Mouse (Mus musculus): Measurements from ENCODE around the gene Cers6. TPM values are rescaled to one million over a fixed set of nuclear protein-coding genes. Genes with fewer than 3 reads are reported as not detected.
A peak's percentile ranks its signal among the peaks of the same experiment; 100 is the strongest.

Gene Cers6
- polyA plus RNA-seq, 1 experiment from 2014 or later = 13.8 TPM

DNA sequence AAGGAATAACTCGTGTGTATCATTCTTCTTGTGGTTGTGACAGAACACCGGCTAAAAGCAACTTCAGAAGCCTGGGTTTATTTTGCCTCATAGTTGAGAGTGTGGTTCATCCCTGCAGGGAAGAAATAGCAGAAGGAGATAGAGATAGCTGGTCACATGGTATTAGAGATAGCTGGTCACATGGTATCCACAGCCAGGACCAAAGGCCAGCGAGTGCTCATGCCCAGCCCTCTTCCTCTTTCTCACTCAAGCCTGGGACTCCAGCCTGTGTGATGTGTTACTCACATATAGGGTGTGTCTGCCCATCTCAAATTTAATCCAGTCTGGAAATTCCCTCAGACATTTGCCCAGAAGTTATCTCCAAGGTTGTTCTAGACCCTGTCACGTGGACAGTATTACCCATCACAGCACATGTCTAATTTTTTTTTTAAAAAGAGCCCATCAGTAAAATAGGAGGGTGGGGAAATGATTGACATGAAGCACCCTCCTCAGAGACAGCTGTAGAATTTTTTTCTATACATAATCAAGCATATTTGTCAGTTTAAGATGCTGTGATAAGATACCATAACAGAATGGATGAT is 17.9 kb downstream of the Cers6 start:
- no peak for DNase-seq (ENCODE audit: low spot score)

DNA sequence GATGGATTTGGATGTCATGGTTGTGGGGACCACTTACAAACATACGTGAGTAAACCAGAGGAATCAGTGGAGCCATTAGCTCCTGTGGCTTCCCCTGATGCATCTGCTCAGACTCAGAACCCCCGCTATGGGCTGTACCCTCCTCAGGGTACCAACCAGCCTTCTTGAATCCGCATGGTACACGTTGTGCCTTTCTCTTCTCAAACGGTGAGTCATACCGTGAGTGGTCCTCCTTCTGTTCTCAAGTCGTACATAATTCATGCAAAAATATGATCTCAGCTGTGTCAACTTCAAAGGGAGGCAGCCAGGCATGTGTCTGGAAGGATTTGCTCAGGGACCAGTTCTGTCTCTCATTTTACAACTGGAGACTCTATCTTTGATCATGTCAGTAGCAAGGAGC is 23.3 kb downstream of the Cers6 start:
- no peak for DNase-seq (ENCODE audit: low spot score)

DNA sequence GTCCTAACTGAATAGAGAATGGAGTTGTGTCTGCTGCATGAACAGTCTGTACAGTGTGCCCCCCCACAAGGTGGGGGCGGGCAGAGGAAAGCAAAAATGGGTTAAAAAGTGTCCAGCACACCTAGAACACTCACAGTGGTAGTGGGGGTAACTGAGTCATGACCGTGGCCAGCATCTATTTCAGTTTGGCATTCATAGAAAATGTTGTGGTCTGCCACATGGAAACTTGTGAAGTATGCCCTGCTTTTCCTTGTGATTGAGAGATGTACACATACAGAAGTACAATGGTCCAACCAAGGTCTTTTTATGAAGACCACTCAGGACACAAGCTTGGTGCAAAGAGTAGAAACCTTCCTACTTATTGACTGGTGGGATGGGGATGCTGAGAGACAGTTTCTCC is 24.0 kb downstream of the Cers6 start:
- DNase-seq (ENCODE audit: low spot score) = no peak

DNA sequence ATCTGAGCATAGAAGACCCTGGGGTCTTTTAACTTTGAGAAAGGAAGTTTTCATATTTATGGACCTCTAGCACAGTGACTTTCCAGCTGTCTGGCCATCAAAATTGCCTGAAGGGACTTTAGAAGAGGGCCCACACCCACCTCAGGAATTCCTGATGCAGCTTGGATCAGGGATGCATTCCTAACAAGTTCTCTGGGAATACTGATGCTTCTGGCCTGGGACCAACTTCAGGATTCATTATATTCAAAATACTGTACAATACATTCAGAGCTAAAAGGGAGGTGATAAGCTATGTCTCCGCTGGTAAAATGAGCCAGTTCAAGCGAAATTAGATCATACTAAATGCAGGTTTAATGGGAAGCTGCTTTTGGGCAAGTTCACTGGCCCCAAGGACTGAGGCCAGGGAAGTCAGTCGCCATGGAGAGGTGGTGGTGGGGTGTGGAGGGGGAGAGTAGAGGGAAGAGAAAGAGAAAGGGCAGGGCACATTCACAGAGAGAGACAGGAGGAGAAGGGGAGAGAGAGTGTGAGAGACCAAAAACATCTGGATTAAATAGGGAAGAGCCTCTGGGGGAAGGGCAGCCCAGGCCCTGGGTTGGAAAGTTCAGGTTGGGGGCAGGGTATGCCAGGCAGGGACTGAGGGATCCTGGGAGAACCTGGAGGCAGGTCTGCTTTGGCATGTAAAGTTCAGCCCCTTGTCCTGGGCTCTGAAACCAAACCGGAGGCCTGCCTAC is 24.7 kb downstream of the Cers6 start:
- no peak for DNase-seq (ENCODE audit: low spot score)

DNA sequence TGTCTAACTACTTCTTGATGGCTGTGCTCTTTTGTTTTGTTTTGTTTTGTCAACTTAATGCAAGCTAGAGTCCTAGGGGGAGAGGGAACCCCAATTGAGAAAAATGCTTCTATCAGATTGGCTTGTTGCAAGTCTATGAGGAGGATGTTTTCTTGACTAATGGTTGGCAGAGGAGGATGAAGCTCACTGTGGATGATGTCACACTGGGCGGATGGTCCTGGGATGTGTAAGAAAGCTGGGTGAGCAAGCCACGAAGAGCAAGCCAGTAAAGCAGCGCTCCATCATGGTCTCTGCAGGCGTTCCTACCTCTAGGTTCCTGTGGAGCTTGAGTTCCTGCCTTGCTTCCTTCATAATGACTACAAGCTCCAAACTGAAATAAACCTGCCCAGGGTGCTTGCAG is 25.4 kb downstream of the Cers6 start:
- DNase-seq (ENCODE audit: low spot score) = no peak

DNA sequence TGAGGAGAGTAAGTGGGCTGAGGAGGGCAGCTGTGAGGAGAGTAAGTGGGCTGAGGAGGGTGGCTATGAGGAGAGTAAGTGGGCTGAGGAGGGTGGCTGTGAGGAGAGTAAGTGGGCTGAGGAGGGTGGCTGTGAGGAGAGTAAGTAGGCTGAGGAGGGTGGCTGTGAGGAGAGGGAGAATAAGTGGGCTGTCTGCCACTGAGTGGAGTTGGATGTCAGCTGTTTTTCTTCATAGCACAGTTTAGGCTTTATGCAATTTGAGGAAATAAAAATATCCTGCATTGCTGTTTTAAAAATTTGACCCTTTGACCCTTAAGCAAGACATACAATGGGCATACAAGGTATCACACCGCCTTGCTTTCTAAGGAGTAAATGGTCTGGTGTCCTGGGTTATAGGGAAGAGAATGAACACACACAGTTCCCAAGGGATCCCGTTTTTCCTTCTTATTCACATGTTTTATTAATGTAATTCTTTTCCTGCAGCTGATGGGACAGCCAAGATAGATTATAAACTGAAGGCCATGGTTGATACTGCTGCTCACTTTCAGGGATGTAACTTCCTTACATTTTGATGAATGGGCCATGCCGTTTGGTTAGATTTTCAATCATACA is 27.0 kb downstream of the Cers6 start:
- DNase-seq (ENCODE audit: low spot score) = no peak

DNA sequence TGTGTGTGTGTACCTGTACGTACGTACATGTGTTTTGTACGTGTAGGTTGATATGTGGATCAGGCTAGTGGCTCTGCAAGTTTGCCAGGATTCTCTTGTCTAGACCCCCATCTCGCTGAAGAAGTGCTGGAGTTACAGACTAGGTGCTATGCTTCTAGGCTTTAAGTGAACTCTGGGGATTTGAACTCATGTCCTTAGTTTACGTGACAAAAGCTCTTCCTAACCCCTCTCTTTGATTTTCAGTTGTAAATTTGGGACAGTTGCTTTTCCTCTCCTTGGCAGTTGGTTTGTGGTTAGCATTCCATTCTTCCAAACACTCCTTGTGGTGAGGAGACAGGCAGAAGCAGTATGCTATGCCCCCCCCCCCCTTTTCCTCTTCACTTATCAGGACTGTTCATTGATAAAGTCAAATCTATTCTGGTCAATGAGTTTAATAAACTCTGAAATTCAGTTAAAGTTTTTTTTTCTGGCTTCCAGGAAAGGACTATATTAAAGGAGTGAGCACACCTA is 28.5 kb downstream of the Cers6 start:
- no peak for DNase-seq (ENCODE audit: low spot score)

DNA sequence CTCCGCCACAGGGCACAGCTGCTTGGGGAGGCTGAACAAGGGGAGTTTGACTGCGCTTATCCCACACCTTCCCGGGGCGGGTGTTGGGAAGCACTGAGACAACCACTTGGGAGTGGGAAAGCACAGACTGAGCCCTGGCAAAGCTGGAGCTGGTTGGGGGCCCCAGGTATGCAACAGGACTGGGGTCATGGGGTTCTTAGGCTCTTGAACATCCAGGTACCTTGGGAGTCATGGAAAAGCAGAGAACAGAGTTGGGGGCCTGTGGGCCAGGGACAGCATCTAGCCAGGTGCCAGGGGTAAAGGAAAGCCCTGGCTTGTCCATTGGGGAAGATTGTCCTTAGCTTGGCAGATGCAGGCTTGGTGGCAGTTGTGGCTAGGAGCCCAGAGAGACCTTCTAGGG is 31.2 kb downstream of the Cers6 start:
- no peak for DNase-seq (ENCODE audit: low spot score)

DNA sequence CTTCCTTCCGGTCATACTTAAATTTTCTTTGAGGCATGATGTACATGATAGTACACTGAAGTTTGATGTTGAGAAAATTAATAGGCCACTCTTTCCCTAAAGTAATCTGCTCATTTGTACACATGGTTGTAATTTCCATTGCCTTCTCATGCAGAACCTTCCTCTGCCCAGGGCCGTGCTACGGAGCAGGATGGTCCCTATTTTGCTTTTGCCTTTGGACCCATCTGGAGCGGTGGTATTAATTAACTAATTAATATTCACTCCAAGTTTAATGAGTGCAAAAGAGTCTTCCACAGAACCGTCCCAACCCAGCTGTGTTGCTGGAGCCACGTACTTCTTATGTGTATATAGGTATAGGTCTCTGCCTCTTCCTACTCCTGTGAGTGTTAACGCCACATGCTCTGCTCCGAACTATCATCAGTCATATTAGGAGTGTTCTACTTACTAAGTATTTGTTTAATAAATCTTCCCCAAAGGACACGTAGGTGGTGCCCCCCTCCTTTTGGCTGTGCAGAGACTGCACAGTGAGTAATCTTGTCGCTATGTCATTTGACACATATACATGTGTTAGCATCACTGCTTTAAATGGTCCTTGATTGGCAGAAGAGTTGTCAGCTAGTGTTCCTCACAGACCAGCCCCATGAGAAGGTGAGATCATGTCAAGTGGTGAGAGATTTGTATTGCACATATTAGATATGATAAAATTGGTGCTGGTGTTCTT is 34.0 kb downstream of the Cers6 start:
- no peak for DNase-seq (ENCODE audit: low spot score)

DNA sequence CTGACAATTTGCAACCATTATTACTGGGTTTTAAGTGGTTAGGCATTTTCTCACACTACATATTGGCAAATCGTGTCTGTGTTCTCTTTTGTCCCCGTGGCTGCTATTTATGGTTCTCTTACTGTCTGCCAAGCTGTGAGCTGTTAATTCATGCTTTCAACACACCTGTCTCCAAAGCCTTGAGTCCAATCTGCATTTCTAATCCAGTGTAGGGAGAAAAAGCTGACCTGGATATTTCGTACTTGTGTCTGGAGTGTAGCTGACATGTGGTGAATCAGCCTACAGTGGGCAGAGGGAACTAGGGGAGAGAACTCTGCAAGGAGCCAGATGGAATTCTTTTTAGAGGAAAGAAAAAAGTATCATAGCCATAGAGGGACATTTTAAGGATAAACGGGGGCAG is 35.0 kb downstream of the Cers6 start:
- no peak for DNase-seq (ENCODE audit: low spot score)

DNA sequence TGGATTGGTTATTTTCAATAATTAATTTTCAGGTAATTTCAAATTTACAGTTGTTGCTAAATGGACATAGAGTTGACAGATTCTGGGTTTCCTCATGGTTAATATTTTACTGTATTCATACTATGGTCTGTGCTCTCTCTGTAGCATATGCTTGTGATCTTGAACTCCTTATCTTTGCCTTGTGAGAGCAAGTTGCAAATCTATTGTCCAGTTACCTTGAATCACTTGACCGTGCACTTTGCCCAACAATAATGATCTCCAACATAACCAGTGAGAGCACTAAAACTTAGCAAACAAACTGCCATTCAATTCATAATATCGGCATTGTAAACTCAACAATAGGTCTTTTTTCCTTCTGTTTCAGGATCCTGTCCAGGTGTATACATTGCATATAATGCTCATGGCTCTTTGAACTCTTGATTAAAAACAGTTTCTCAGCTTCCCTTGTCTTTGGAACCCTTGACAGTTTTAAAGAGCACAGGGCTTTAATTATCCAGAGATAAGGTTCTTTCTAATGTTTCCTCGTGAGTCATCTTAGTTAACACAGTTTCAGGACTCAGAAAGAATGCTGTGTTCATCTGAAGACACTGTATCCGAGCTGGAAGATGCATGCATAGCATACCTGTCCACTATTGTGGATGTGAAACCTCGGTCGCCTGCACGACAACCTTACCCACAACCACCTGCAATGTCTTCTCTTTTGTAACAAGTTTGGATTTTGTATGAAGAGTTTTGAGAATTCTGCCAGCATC is 38.7 kb downstream of the Cers6 start:
- no peak for DNase-seq (ENCODE audit: low spot score)

DNA sequence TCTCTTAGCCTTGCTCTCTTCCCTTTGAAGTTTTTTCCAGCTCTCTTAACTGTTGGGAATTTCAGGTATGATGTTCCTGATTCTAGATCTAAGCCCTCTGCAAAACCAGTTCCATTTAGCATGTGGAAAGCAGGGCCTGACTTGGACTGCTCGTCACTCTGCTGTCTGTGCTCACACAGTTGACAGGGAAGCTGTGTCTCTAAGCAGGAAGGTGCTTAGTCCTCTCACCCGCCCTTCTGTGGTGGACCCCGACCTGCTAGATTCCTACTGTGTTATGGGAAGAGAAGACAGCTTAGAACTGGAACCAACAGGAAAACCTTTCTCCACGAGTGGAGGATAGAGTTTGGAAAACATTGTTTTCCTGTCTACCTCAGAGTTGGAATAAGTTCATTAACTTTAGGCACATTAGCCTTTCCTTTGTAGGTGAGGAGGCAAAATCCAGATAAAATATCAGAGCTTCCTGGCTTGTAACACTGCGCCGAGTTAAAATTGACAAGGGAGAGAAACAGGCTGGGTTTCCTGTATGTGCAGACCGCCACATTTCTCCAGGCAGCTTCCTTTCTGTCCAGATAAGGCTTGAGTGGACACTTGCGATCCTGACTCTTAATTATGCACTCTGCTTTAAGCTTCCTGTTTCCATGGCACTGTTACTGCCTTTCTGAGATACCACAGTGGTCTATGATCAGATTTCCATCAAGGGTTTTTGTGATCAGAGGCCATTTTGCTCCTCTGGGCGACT is 39.6 kb downstream of the Cers6 start:
- no peak for DNase-seq (ENCODE audit: low spot score)

DNA sequence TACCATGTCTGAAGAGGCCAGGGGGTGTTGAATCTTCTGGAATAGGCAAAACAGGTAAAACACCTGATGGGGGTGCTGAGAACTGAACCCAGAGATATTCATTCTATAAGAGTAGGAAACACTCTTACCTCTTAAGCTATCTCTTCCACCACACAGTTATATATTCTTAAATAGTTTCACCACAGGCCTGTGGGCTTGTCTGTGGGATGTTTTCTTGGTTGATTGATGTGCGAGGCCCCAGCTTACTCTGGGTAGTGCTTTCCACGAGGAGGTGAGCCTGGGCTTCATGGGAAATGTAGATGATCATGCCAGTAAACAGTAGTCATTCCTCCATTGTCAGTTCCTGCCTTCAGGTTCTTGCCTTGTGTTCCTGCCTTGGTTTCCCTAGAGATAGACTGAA is 40.5 kb downstream of the Cers6 start:
- no peak for DNase-seq (ENCODE audit: low spot score)

DNA sequence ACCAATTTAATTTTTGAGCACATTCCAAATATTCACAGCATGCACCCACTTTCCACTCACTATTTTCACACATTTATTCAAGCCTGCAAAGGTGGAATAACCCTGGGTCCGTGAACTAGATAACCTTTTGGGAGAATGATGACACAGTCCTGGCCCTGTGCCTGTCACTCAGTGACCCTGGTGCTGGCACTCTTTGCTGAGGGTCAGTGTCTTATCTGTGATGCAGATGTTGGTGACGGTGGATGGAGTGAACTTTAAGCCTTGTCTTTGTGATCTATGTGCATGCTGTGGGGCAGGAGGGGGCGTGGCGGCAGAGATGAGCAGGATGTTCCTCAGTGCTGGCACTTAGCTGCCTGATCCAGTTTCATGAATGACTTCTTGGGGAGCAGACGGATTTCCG is 41.3 kb downstream of the Cers6 start:
- DNase-seq (ENCODE audit: low spot score) = no peak

DNA sequence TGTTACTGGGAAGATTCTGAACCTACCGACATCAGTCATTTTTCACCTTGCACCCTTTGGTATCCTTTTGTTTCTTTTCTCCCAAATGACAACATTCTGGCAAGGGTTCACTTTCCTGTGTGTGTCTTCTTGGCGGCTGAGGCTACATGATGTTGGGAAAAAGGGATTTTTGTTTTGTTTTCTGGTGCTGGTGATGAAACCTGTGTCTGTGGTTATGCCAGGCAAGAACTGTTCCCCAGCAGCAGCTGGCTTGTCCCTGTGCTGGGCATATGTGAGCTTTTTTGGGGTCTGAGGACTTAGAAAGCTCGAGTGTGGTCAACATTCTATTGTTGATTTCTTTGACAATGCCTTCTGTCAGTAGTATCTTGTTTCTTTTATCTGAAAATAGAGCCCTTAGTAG is 45.7 kb downstream of the Cers6 start:
- peak; percentile 22 for DNase-seq (ENCODE audit: low spot score)

DNA sequence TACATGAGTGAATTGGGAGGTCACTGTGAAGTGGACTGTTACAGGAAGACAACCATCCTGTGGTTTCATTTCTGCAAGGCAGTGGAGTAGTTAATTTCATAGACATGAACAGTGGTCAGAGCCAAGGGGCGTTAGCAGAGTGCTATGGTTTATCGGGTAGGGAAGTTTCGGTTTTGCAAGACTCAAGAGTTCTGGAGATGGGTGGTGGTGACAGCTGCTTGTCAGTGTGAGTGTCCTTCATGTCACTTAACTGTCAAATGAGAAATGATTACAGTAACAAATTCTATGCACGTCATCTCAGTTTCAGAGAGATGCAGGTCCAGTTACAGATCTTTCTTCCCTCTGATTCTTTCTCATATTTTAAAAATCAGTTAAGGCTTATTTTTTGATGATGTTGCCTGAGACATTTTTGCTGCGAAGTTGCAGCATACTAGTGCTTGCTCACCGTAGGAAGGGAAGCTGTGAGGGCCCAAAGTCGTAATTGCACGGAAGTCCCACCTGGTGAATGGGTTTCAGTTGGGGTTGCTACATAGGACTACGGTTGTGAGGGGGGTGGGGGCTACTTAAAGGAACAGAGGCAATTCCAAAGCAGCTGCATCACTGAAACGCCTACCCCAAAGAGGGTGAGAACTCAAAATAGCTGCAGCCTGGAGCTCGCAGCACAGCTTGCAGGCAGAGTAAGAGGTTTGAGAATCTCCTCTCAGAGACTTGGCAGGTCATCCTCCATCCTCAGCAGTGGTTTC is 46.7 kb downstream of the Cers6 start:
- DNase-seq (ENCODE audit: low spot score) = peak; percentile 92

DNA sequence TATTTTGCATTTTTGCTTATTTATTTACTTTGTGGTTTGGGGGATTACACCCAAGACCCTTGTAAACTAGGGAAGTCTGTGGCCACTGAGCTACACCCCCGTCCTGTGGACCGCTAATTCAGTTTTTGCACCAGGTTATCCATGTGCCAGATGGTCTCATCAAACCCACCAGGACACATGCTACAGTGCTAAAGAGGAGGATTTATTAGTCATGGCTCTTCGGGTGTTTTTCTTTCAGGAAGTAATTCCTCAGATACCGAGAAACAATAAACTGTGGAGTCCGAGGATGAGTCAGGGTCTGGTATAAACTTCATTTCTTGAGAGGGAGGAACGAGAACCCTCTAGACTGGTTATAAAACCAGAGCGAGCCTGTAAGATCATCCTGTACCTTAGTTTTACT is 49.5 kb downstream of the Cers6 start:
- no peak for DNase-seq (ENCODE audit: low spot score)

DNA sequence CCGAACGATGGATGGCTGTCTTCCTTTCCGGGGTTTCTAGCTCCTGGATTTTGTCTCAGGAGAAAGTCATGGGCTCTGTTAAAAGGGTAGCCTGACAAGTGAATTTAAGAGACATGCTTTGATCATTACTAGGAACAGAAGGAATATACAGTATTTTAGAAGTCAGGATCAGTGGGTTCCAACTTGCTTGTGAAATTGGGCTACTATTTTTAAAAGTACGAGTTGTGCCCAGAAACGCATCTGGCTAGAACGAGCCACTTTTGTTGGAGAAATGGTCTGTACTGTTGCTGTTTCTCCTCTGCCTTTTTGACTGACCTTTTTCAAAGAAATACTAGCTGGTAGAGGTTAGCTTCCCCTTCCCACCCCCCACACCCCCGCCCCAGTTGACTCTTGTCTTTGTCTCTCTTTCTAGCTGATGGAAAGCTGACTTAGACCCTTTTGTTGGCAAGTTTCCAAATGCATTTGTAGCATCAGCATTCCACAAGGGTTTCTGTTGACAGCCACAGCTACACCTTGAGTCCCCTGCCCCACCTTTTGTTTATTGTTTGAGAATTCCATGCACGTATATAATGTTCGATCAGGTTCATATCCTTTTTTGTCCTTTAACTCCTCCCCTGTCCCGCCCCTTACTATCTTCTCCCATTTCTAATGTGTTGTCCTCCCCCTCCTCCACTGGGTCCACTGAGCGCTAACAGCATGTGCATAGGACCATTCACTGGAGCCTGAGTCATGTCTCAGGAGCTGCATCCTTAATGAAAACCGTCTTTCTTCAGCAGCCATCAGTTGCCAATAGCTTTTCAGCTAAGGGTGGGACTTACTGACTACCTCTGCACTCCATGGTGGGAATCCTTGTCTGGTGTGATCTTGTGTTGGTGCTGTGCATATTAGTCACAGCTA is 50.6 kb downstream of the Cers6 start:
- DNase-seq (ENCODE audit: low spot score) = no peak

DNA sequence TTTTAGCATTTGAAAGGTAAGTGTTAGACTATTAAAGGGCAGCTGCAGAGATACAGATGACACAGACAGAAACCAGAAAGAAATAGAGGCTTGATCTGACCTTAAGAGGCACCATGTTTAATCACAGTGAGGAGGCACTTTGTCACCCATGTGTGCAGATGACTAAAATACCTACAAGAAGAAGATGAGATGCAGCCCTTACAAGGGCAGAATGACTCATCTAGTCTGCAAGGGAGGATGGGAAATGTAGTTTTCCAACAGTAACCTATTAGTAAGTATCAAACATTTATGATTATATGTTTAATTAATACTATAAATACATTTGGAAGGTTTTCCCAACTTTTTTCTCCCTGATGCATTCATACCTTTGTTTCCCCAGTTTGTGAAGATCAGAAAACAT is 54.5 kb downstream of the Cers6 start:
- DNase-seq (ENCODE audit: low spot score) = no peak

Data from thymus, postnatal 0 days (tissue).